Comparison of ENCODE assay signal across 23 mouse cellular contexts in genomic region chr3:17490632-17491031, GRCm38 (mm10).
DNase-seq lines count a peak whose midpoint lies in the region; ATAC-seq and TF ChIP-seq lines count a peak whose summit lies in the region.
"Had no signal": no experiment of that assay in that cellular context is flagged by ENCODE, and none has a peak within 500 bp of the region (broad histone marks: within the 10 kb centered on the region; RNA-seq: fewer than 3 reads in every experiment).

No protein-coding gene starts in this region.

- no peak for TF ChIP-seq CTCF in hindbrain, postnatal 0 days (IDR thresholded peaks at IDR 0.05; ENCODE audit: low read depth)
- TF ChIP-seq CTCF in brain, embryonic 14.5 days (IDR thresholded peaks at IDR 0.05; ENCODE audit: borderline replicate concordance, extremely low read depth, insufficient read depth, insufficient read length): no peak

- peak overlapping the region; percentile 65; the same call in 1 of the 2 replicates for H3K27ac ChIP-seq in hindbrain, embryonic 11.5 days (ENCODE audit: low read depth, low read length)
- H3K27ac ChIP-seq in hindbrain, postnatal 0 days: no peak overlapping the region
- peak overlapping the region; percentile 58; the same call in 1 of the 2 replicates for H3K27ac ChIP-seq in midbrain, embryonic 12.5 days (replicated peaks)
- H3K27ac ChIP-seq in midbrain, embryonic 15.5 days: 0 out of 2 replicates have a peak overlapping the region, but pooled peaks have one; percentile 25
- H3K27ac ChIP-seq: forebrain, embryonic 10.5 days; forebrain, embryonic 13.5 days; hindbrain, embryonic 15.5 days had no signal

- H3K4me2 ChIP-seq in hindbrain, embryonic 11.5 days (replicated peaks; ENCODE audit: low read depth, low read length): no peak overlapping the region
- H3K4me2 ChIP-seq in hindbrain, postnatal 0 days (ENCODE audit: low read depth, low read length): no peak overlapping the region
- H3K4me2 ChIP-seq in midbrain, embryonic 12.5 days (replicated peaks): no peak overlapping the region
- no peak overlapping the region for H3K4me2 ChIP-seq in midbrain, embryonic 15.5 days
- H3K4me2 ChIP-seq: forebrain, embryonic 13.5 days; heart, embryonic 11.5 days; hindbrain, embryonic 15.5 days had no signal

- H3K4me3 ChIP-seq in hindbrain, embryonic 11.5 days (ENCODE audit: low read depth, low read length): no peak overlapping the region
- no peak overlapping the region for H3K4me3 ChIP-seq in hindbrain, postnatal 0 days (ENCODE audit: low read length)
- no peak overlapping the region for H3K4me3 ChIP-seq in midbrain, embryonic 12.5 days
- no peak overlapping the region for H3K4me3 ChIP-seq in midbrain, embryonic 15.5 days
- H3K4me3 ChIP-seq: forebrain, embryonic 10.5 days; forebrain, embryonic 13.5 days; hindbrain, embryonic 15.5 days had no signal

- DNase-seq in hindbrain, embryonic 11.5 days (ENCODE audit: low spot score): no peak
- no peak for DNase-seq in hindbrain, postnatal 0 days (ENCODE audit: low spot score)
- peak; percentile 42 for DNase-seq in brain, embryonic 14.5 days (ENCODE audit: low read depth)
- DNase-seq in gastrocnemius, postnatal 14 days: no peak
- no peak for DNase-seq in right cerebral cortex, adult 18-20 months
- DNase-seq: adrenal gland, postnatal 10 days; B cell, adult 2 months; cerebellum, adult 11-12 months; cerebellum, adult 8-10 months; cerebellum, postnatal 10 days; cerebellum, postnatal 36 days; gastrocnemius, postnatal 10 days; heart, adult 11 months had no signal

- no peaks in the 10 kb centered on the region for H3K9me3 ChIP-seq in hindbrain, embryonic 11.5 days (ENCODE audit: control insufficient read depth, low read length)
- no peaks in the 10 kb centered on the region for H3K9me3 ChIP-seq in hindbrain, postnatal 0 days (ENCODE audit: low read length)
- H3K9me3 ChIP-seq in midbrain, embryonic 12.5 days: no peaks in the 10 kb centered on the region
- no peaks in the 10 kb centered on the region for H3K9me3 ChIP-seq in midbrain, embryonic 15.5 days
- H3K9me3 ChIP-seq: forebrain, embryonic 10.5 days; forebrain, embryonic 13.5 days; G1E; hindbrain, embryonic 15.5 days had no signal

- TF ChIP-seq POLR2A in brain, embryonic 14.5 days (IDR thresholded peaks at IDR 0.05; ENCODE audit: borderline replicate concordance, extremely low read depth, insufficient read depth, insufficient read length, poor library complexity, severe bottlenecking): no peak

- no peaks in the 10 kb centered on the region for H3K36me3 ChIP-seq in hindbrain, embryonic 11.5 days (ENCODE audit: control insufficient read depth, insufficient read depth, low read length)
- H3K36me3 ChIP-seq in hindbrain, postnatal 0 days (ENCODE audit: insufficient read depth, low read length): no peaks in the 10 kb centered on the region
- no peaks in the 10 kb centered on the region for H3K36me3 ChIP-seq in midbrain, embryonic 12.5 days
- no peaks in the 10 kb centered on the region for H3K36me3 ChIP-seq in midbrain, embryonic 15.5 days (replicated peaks)
- H3K36me3 ChIP-seq: forebrain, embryonic 10.5 days; G1E; hindbrain, embryonic 15.5 days had no signal

- H3K27me3 ChIP-seq in hindbrain, embryonic 11.5 days (ENCODE audit: control insufficient read depth, insufficient read depth, low read length): no peaks in the 10 kb centered on the region
- H3K27me3 ChIP-seq in hindbrain, postnatal 0 days (ENCODE audit: insufficient read depth, low read length): no peaks in the 10 kb centered on the region
- H3K27me3 ChIP-seq in midbrain, embryonic 12.5 days: no peaks in the 10 kb centered on the region
- no peaks in the 10 kb centered on the region for H3K27me3 ChIP-seq in midbrain, embryonic 15.5 days (replicated peaks)
- H3K27me3 ChIP-seq: CH12.LX; forebrain, embryonic 13.5 days; hindbrain, embryonic 15.5 days had no signal

- H3K4me1 ChIP-seq in hindbrain, embryonic 11.5 days (replicated peaks; ENCODE audit: control insufficient read depth, insufficient read depth, low read length): no peaks in the 10 kb centered on the region
- H3K4me1 ChIP-seq in hindbrain, postnatal 0 days (ENCODE audit: insufficient read depth, low read length): no peaks in the 10 kb centered on the region
- H3K4me1 ChIP-seq in midbrain, embryonic 12.5 days: peaks cover 6% of the 10 kb centered on the region; the same call in 1 of the 2 replicates
- peaks cover 6% of the 10 kb centered on the region for H3K4me1 ChIP-seq in midbrain, embryonic 15.5 days

- no peak overlapping the region for H3K9ac ChIP-seq in hindbrain, embryonic 11.5 days (ENCODE audit: low read depth, low read length)
- H3K9ac ChIP-seq in hindbrain, postnatal 0 days (replicated peaks; ENCODE audit: low read length): no peak overlapping the region
- no peak overlapping the region for H3K9ac ChIP-seq in midbrain, embryonic 12.5 days (replicated peaks)
- no peak overlapping the region for H3K9ac ChIP-seq in midbrain, embryonic 15.5 days
- H3K9ac ChIP-seq: forebrain, embryonic 13.5 days; hindbrain, embryonic 15.5 days had no signal

- intact Hi-C loops in gastrocnemius, postnatal 14 days (cut with DNase I; ENCODE audit: low total_unique reads): no loop called here

- ATAC-seq in hindbrain, embryonic 11.5 days (ENCODE audit: low FRiP score): no peak
- ATAC-seq in hindbrain, postnatal 0 days: no peak
- ATAC-seq in midbrain, embryonic 12.5 days (ENCODE audit: low FRiP score, low read depth): 0 out of 2 replicates have a peak, but pooled peaks have one; percentile 32
- ATAC-seq in midbrain, embryonic 15.5 days (replicated peaks): peak; percentile 71
- ATAC-seq: forebrain, embryonic 13.5 days; forebrain, embryonic 16.5 days; Patski had no signal

Comparison
In these comparisons a context has a peak if more than half of its experiments do, and no peak if none do; other contexts are left out.
1. ATAC-seq: peak in midbrain, embryonic 12.5 days (single experiment) and midbrain, embryonic 15.5 days (single experiment); none in hindbrain, embryonic 11.5 days (single experiment) and hindbrain, postnatal 0 days (single experiment).